Mouse (Mus musculus) adrenal gland, postnatal 10 days (tissue): ENCODE data around the gene Amigo2. TPM values are rescaled to one million over a fixed set of nuclear protein-coding genes. Genes with fewer than 3 reads are reported as not detected.
"Not testable (repeated sequence)": the region's sequence is repeated elsewhere in the genome, so short reads cannot be mapped to it uniquely, and the experiment has no call there.

ENCODE experiments used
- DNase-seq: peaks from one replicate; pipeline ENCODE4 v3.0.0; 2021; ENCODE audit warnings: mixed read lengths
- total RNA-seq, 2 experiments: library from RNA; stranded (reverse); gene quantifications; 2 replicates each; pipeline ENCODE4 v1.2.3; 2021

Gene Amigo2
- total RNA-seq, 2 experiments from 2014 or later, result 9.2 to 12.1 TPM

GRCm38 (mm10) chr15:97212501-97213477 is 34.3 kb downstream of the Amigo2 start:
- no peak for DNase-seq

- DNase-seq, result not testable (repeated sequence)
Observed at GRCm38 (mm10) chr15:97209754-97210153, 37.3 kb downstream of the Amigo2 start.

GRCm38 (mm10) chr15:97206506-97206905 is 40.6 kb downstream of the Amigo2 start:
- no peak for DNase-seq

- DNase-seq, result no peak
Observed at GRCm38 (mm10) chr15:97205776-97206175, 41.3 kb downstream of the Amigo2 start.

GRCm38 (mm10) chr15:97204889-97205288 is 42.2 kb downstream of the Amigo2 start:
- DNase-seq, result no peak

- DNase-seq, result no peak
Observed at GRCm38 (mm10) chr15:97196644-97197043, 50.4 kb downstream of the Amigo2 start.

GRCm38 (mm10) chr15:97195628-97196027 is 51.5 kb downstream of the Amigo2 start:
- DNase-seq, result peak; percentile 38

Other genes starting within 250 kb of the Amigo2 start
- 100 to 1,000 TPM in 1 of 2 experiments, 10 to 100 TPM in 1; 47.6 to 103 TPM for gene Slc38a4, start 191.3 kb downstream of the Amigo2 start, total RNA-seq
- 10 to 100 TPM; 23.5 to 26.0 TPM for gene Pced1b, start 180 bp downstream of the Amigo2 start, total RNA-seq